Mouse (Mus musculus) liver, postnatal 0 days (tissue): ENCODE results near the gene Sipa1l3. TPM values are rescaled to one million over a fixed set of nuclear protein-coding genes. Genes with fewer than 3 reads are reported as not detected.

ENCODE experiments used
- ATAC-seq: fragments of 200-750 bp; cut with Nextera tagmentation; 2 replicates; pipeline ENCODE4 v1.8.0; 2017; ENCODE audit warnings: mild to moderate bottlenecking, moderate library complexity
- DNase-seq: peaks from one replicate; pipeline ENCODE4 v3.0.0-alpha.2; 2016
- H3K27ac ChIP-seq: fragments of 300-500 bp; sonication (generic); 2 replicates; pipeline ENCODE4 v1.5.1; 2014; ENCODE audit warnings: antibody characterized with exemption, moderate library complexity, mild to moderate bottlenecking, low read depth
- H3K27me3 ChIP-seq: fragments of 300-500 bp; sonication (generic); 2 replicates; pipeline ENCODE4 v1.6.1; 2014; ENCODE audit warnings: low read length, control low read depth, mixed read lengths; ENCODE audit not compliant: insufficient read depth
- H3K36me3 ChIP-seq: fragments of 300-500 bp; sonication (generic); replicated peaks from 2 replicates; pipeline ENCODE4 v1.6.1; 2014; ENCODE audit warnings: mild to moderate bottlenecking, control low read depth, low read length, moderate library complexity, mixed read lengths; ENCODE audit not compliant: insufficient read depth
- H3K4me1 ChIP-seq: fragments of 300-500 bp; sonication (generic); 2 replicates; pipeline ENCODE4 v1.6.1; 2014; ENCODE audit warnings: antibody characterized with exemption, mild to moderate bottlenecking, control low read depth; ENCODE audit not compliant: insufficient read depth
- H3K4me2 ChIP-seq: fragments of 300-500 bp; sonication (generic); 2 replicates; pipeline ENCODE4 v1.6.1; 2014; ENCODE audit warnings: low read depth, mild to moderate bottlenecking, low read length, moderate library complexity, mixed read lengths
- H3K4me3 ChIP-seq: fragments of 300-500 bp; sonication (generic); 2 replicates; pipeline ENCODE4 v1.5.1; 2014; ENCODE audit warnings: low read depth, low read length
- H3K9ac ChIP-seq: fragments of 300-500 bp; sonication (generic); replicated peaks from 2 replicates; pipeline ENCODE4 v1.6.1; 2014; ENCODE audit warnings: mild to moderate bottlenecking, moderate library complexity
- H3K9me3 ChIP-seq: fragments of 300-500 bp; sonication (generic); 2 replicates; pipeline ENCODE4 v1.6.1; 2016; ENCODE audit warnings: mild to moderate bottlenecking, control low read depth, low read length, mixed read lengths
- CTCF ChIP-seq: sonication (generic); IDR thresholded peaks from 2 replicates; pipeline ENCODE4 v1.5.1; 2016; ENCODE audit warnings: antibody characterized with exemption, low read depth
- EP300 ChIP-seq: IDR thresholded peaks from 2 replicates; pipeline ENCODE4 v1.6.1; 2016; ENCODE audit warnings: antibody characterized with exemption, low read depth, mild to moderate bottlenecking
- WGBS: fragments of 180-500 bp; shearing (Covaris S2); extraction: QIAGEN DNeasy Blood & Tissue Kit; methylation state at CpG from one replicate; pipeline ENCODE4 v1.1.7; 2014; ENCODE audit not compliant: insufficient replicate concordance; 5-methylcytosine and 5-hydroxymethylcytosine counted together
- polyA plus RNA-seq: library from polyadenylated mRNA; unstranded; fragments of >200 nt; fragmentation: Nextera tagmentation; extraction: Ambion mirVana; gene quantifications from 2 replicates; pipeline ENCODE4 v1.2.1, GENCODE M21; 2015

The Sipa1l3 gene
- polyA plus RNA-seq, 1 experiment from 2014 or later = 1.7 TPM

DNA sequence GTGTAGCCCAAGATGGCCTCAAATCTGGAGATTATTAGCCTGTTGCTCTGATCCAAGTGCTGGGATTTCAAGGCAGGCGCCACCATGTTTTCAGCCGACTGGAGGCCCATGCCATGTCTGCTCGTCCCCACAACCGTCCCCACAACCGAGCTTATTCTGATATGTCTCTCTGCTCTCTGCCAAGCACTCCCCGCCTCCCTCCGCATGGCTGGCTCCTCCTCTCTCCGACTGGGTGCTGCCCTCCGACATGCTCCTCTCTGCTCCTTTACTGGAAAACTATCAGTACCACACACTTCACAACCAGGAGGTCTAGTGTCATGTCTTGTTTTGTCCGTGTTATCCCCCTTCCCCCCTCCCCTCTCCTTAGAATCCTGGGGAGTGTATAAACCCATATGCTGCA lies 51.9 kb downstream of the Sipa1l3 start:
- TF ChIP-seq CTCF (no peak), EP300 (no peak)
- Histone ChIP-seq H3K9ac (no peak overlapping the region), H3K4me3 (no peak overlapping the region), H3K36me3 (no peaks in the 10 kb centered on the region), H3K4me1 (peaks cover 2% of the 10 kb centered on the region; the same call in 1 of the 2 replicates), H3K4me2 (no peak overlapping the region), H3K9me3 (no peaks in the 10 kb centered on the region), H3K27ac (no peak overlapping the region), H3K27me3 (no peaks in the 10 kb centered on the region)
- ATAC-seq = no peak
- DNase-seq = no peak
- 72% methylated on average over 10 of the region's 10 CpGs for WGBS

DNA sequence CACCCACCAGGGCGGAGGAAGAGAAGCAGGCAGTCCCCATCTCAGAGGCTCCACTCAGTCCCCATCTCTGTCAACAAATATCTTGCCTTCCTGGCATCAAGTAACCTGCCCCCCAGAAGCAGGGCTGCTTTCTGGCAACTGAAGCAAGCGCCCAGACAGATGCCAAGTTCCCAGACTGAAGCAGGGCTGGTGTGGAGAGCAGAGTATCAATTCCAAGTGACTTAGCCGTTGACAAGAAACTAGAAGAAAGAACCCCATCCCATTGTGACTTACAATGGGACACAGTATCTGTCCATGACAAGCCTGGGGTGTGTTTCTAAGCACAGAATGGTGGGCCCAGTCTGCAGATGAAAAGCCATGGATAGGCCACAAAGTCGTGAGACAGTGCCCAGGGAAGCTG lies 52.7 kb downstream of the Sipa1l3 start:
- ATAC-seq = no peak
- Histone ChIP-seq H3K36me3 (no peaks in the 10 kb centered on the region), H3K27ac (no peak overlapping the region), H3K9ac (no peak overlapping the region), H3K9me3 (no peaks in the 10 kb centered on the region), H3K27me3 (no peaks in the 10 kb centered on the region), H3K4me3 (no peak overlapping the region), H3K4me1 (peaks cover 2% of the 10 kb centered on the region; the same call in 1 of the 2 replicates), H3K4me2 (no peak overlapping the region)
- no peak for DNase-seq
- WGBS = 77% methylated on average over 4 of the region's 4 CpGs
- no peak for TF ChIP-seq EP300
- TF ChIP-seq CTCF = no peak

DNA sequence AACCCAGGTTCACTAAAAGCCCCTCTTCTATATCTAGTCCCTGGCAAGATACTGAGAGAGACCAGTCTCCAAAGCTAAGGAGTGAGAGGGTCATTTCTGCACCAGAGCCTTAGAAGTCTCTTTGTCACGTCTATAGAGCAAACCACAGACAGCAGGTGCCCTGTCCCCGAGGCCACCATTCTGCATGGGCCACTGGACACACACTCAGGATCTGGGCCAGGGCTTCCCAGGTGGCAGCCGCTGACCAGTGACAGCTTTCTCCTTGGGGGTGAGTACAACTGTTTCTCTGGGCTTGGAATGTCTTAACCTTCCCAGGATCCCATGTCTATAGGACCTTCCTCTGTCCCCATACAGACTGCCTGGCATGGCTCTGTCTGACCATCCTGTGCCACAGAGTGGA lies 55.6 kb downstream of the Sipa1l3 start:
- no peak overlapping the region for H3K27ac ChIP-seq
- no peak overlapping the region for H3K4me2 ChIP-seq
- WGBS = 79% methylated on average over 3 of the region's 3 CpGs
- H3K36me3 ChIP-seq = no peaks in the 10 kb centered on the region
- TF ChIP-seq CTCF (no peak), EP300 (no peak)
- no peaks in the 10 kb centered on the region for H3K27me3 ChIP-seq
- H3K4me3 ChIP-seq = no peak overlapping the region
- no peaks in the 10 kb centered on the region for H3K9me3 ChIP-seq
- no peak overlapping the region for H3K9ac ChIP-seq
- DNase-seq (no peak), ATAC-seq (no peak)
- no peaks in the 10 kb centered on the region for H3K4me1 ChIP-seq

DNA sequence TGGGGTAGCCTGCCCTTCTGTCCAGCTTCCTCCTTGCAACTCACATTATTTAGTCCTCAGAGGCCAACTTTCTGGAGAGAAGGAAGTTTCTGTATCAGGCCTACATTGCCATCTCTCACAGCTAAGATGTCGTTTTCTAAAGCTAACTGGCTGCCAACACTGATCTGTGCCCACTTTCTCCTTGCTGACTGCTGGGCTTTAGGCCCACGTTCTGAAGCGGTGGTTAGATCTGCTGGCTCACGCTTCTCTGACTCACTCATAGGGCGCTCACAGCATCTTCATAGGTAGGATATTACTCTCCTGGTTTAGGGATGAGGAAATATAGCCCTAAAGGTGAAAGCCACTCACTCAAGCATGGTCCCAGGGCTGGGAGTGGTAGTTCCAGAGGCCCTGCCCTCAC lies 56.3 kb downstream of the Sipa1l3 start:
- Histone ChIP-seq H3K9ac (no peak overlapping the region), H3K27ac (no peak overlapping the region), H3K4me3 (no peak overlapping the region), H3K4me1 (no peaks in the 10 kb centered on the region), H3K9me3 (no peaks in the 10 kb centered on the region), H3K27me3 (no peaks in the 10 kb centered on the region), H3K4me2 (no peak overlapping the region), H3K36me3 (no peaks in the 10 kb centered on the region)
- ATAC-seq = no peak
- WGBS = 74% methylated on average over 5 of the region's 5 CpGs
- TF ChIP-seq CTCF (no peak), EP300 (no peak)
- no peak for DNase-seq

DNA sequence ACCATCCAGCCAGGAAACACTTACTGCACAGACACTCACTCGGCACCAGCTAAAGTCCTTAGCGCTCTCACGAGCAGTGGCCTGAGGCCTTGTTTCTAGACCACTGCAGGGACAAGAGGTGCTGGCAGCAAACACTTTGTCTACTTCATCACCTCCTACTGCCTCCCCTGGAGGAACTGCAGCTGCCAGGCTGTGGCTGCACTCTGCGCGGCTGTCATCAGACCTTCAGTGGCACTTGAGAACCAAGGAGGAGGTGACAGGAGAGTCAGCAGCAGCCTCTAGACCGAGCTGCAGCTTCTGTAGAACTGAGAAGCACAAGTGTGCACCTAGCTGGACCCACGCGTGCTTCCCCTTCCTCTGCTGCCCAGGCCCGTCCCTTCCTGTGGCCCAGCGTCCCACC lies 56.9 kb downstream of the Sipa1l3 start:
- no peak for DNase-seq
- no peak overlapping the region for H3K27ac ChIP-seq
- H3K4me2 ChIP-seq = no peak overlapping the region
- no peak overlapping the region for H3K9ac ChIP-seq
- no peak for ATAC-seq
- WGBS = 67% methylated on average over 10 of the region's 10 CpGs
- H3K4me3 ChIP-seq = no peak overlapping the region
- H3K9me3 ChIP-seq = no peaks in the 10 kb centered on the region
- H3K36me3 ChIP-seq = no peaks in the 10 kb centered on the region
- no peaks in the 10 kb centered on the region for H3K4me1 ChIP-seq
- TF ChIP-seq CTCF (no peak), EP300 (no peak)
- H3K27me3 ChIP-seq = no peaks in the 10 kb centered on the region

DNA sequence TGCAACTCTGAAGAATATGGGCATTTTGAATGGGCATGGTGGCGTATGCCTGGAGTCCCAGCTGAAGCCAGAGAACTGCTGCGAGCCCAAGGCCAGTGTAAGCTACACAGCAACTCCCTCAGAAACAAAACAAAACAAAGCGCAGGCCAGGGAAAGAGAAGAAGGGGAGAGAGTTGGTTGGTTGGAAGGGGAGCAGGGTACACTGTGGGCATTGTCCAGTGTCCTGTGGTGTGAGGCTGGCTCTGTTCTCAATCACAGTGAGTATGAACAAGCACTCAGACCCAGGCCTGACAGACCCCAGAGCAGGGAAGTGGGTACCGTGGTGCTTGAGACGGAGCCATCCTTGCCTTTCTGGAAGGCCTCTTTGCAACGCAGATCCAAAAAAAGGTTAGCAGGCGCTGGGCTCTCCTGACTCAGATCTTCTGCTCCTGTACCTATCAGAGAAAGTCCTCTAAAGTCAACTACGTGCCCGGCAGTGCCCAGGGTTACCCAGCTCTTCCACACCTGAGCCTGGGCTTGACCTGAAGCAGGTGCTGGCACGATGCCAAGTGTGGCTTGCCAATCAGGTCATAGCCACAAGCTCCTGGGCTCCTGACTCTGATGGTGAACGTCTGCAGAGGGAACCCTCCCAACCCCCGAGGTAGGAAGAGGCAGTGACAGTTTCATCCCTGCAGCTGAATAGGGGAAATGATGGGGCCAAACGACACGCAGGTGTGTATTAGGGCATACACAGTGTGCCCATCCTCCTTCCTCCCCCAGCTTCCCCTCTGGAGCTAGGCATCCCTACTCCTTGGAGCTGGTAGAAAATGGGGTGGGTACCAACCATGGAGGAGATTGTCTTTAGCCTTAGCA lies 59.3 kb downstream of the Sipa1l3 start:
- DNase-seq (peak; percentile 33), ATAC-seq (no peak)
- no peak overlapping the region for H3K4me3 ChIP-seq
- H3K9ac ChIP-seq = no peak overlapping the region
- no peaks in the 10 kb centered on the region for H3K36me3 ChIP-seq
- no peaks in the 10 kb centered on the region for H3K4me1 ChIP-seq
- 82% methylated on average over 14 of the region's 14 CpGs for WGBS
- H3K27ac ChIP-seq = no peak overlapping the region
- H3K27me3 ChIP-seq = no peaks in the 10 kb centered on the region
- no peak overlapping the region for H3K4me2 ChIP-seq
- no peaks in the 10 kb centered on the region for H3K9me3 ChIP-seq
- TF ChIP-seq CTCF (no peak), EP300 (no peak)
